Mouse (Mus musculus): Measurements from ENCODE around the gene 1110059E24Rik. TPM values are rescaled to one million over a fixed set of nuclear protein-coding genes. Genes with fewer than 3 reads are reported as not detected.

Gene 1110059E24Rik
- total RNA-seq, 2 experiments from 2014 or later: 5.5 to 5.9 TPM

Other genes starting within 250 kb of the 1110059E24Rik start
- 1 to 10 TPM; 5.7 to 6.0 TPM for gene Gda, start 179.5 kb downstream of the 1110059E24Rik start, total RNA-seq (2021)
- 10 to 100 TPM; 17.3 to 17.7 TPM for gene Abhd17b, start 209 bp upstream of the 1110059E24Rik start, total RNA-seq (2021)
- gene Cemip2, start 125.4 kb upstream of the 1110059E24Rik start, total RNA-seq (2021): 1 to 10 TPM; 6.5 to 8.9 TPM